Mouse (Mus musculus): Measurements from ENCODE around the gene Satb2. TPM values are rescaled to one million over a fixed set of nuclear protein-coding genes. Genes with fewer than 3 reads are reported as not detected.
A peak's percentile ranks its signal among the peaks of the same experiment; 100 is the strongest.

Gene Satb2
- polyA plus RNA-seq, 1 experiment from 2014 or later, result 1.6 TPM

GRCm38 (mm10) chr1:56983100-56983590, 4.7 kb upstream of the Satb2 start:
- H3K36me3 ChIP-seq (ENCODE audit: control insufficient read depth, insufficient read depth, low read length), result no peaks in the 10 kb centered on the region
- ATAC-seq, result no peak
- no peak overlapping the region for H3K9ac ChIP-seq (ENCODE audit: low read depth, low read length)
- H3K9me3 ChIP-seq (replicated peaks; ENCODE audit: control insufficient read depth, low read length, poor library complexity, severe bottlenecking), result no peaks in the 10 kb centered on the region
- no peak overlapping the region for H3K4me2 ChIP-seq (ENCODE audit: low read length)
- WGBS, result 2% methylated on average over 8 of the region's 8 CpGs
- no peak overlapping the region for H3K27ac ChIP-seq (ENCODE audit: low read length)
- H3K27me3 ChIP-seq (ENCODE audit: control insufficient read depth, insufficient read depth, low read depth, low read length), result peaks cover 65% of the 10 kb centered on the region
- no peak overlapping the region for H3K4me3 ChIP-seq (ENCODE audit: low read depth, low read length)
- H3K4me1 ChIP-seq (ENCODE audit: control insufficient read depth, insufficient read depth, low read length), result peaks cover 7% of the 10 kb centered on the region; the same call in 1 of the 2 replicates

GRCm38 (mm10) chr1:56982631-56983030, 4.2 kb upstream of the Satb2 start:
- H3K4me2 ChIP-seq (ENCODE audit: low read length), result no peak overlapping the region
- WGBS, result 3% methylated on average over 8 of the region's 8 CpGs

GRCm38 (mm10) chr1:56981947-56982555, 3.6 kb upstream of the Satb2 start:
- Histone ChIP-seq H3K9me3 (replicated peaks; ENCODE audit: control insufficient read depth, low read length, poor library complexity, severe bottlenecking) (no peaks in the 10 kb centered on the region), H3K4me3 (ENCODE audit: low read depth, low read length) (no peak overlapping the region), H3K27ac (ENCODE audit: low read length) (no peak overlapping the region), H3K4me1 (ENCODE audit: control insufficient read depth, insufficient read depth, low read length) (peaks cover 13% of the 10 kb centered on the region), H3K4me2 (ENCODE audit: low read length) (no peak overlapping the region), H3K27me3 (ENCODE audit: control insufficient read depth, insufficient read depth, low read depth, low read length) (peaks cover 65% of the 10 kb centered on the region), H3K9ac (ENCODE audit: low read depth, low read length) (no peak overlapping the region), H3K36me3 (ENCODE audit: control insufficient read depth, insufficient read depth, low read length) (no peaks in the 10 kb centered on the region)
- WGBS, result 3% methylated on average over 11 of the region's 11 CpGs
- ATAC-seq, result no peak

More at GRCm38 (mm10) chr1:56982631-56983030, 4.2 kb upstream of the Satb2 start:
- no peak overlapping the region for H3K4me3 ChIP-seq (ENCODE audit: low read depth, low read length)
- H3K36me3 ChIP-seq (ENCODE audit: control insufficient read depth, insufficient read depth, low read length), result no peaks in the 10 kb centered on the region
- peaks cover 67% of the 10 kb centered on the region for H3K27me3 ChIP-seq (ENCODE audit: control insufficient read depth, insufficient read depth, low read depth, low read length)
- peaks cover 7% of the 10 kb centered on the region; the same call in 1 of the 2 replicates for H3K4me1 ChIP-seq (ENCODE audit: control insufficient read depth, insufficient read depth, low read length)
- H3K9ac ChIP-seq (ENCODE audit: low read depth, low read length), result no peak overlapping the region
- no peak for ATAC-seq
- no peaks in the 10 kb centered on the region for H3K9me3 ChIP-seq (replicated peaks; ENCODE audit: control insufficient read depth, low read length, poor library complexity, severe bottlenecking)
- H3K27ac ChIP-seq (ENCODE audit: low read length), result no peak overlapping the region

- 7% methylated on average over 1 of the region's 1 CpGs for WGBS
- H3K36me3 ChIP-seq (ENCODE audit: control insufficient read depth, insufficient read depth, low read length), result no peaks in the 10 kb centered on the region
- peaks cover 16% of the 10 kb centered on the region for H3K4me1 ChIP-seq (ENCODE audit: control insufficient read depth, insufficient read depth, low read length)
- no peaks in the 10 kb centered on the region for H3K9me3 ChIP-seq (replicated peaks; ENCODE audit: control insufficient read depth, low read length, poor library complexity, severe bottlenecking)
- ATAC-seq, result no peak
- H3K9ac ChIP-seq (ENCODE audit: low read depth, low read length), result no peak overlapping the region
- H3K27ac ChIP-seq (ENCODE audit: low read length), result no peak overlapping the region
- peaks cover 61% of the 10 kb centered on the region for H3K27me3 ChIP-seq (ENCODE audit: control insufficient read depth, insufficient read depth, low read depth, low read length)
- no peak overlapping the region for H3K4me2 ChIP-seq (ENCODE audit: low read length)
- H3K4me3 ChIP-seq (ENCODE audit: low read depth, low read length), result no peak overlapping the region
Measured at GRCm38 (mm10) chr1:56981508-56981907, 3.1 kb upstream of the Satb2 start.

GRCm38 (mm10) chr1:56980631-56981275, 2.3 kb upstream of the Satb2 start:
- WGBS, result 2% methylated on average over 27 of the region's 27 CpGs
- ATAC-seq, result no peak
- Histone ChIP-seq H3K4me2 (ENCODE audit: low read length) (no peak overlapping the region), H3K4me1 (ENCODE audit: control insufficient read depth, insufficient read depth, low read length) (peaks cover 16% of the 10 kb centered on the region), H3K9me3 (replicated peaks; ENCODE audit: control insufficient read depth, low read length, poor library complexity, severe bottlenecking) (no peaks in the 10 kb centered on the region), H3K9ac (ENCODE audit: low read depth, low read length) (no peak overlapping the region), H3K4me3 (ENCODE audit: low read depth, low read length) (no peak overlapping the region), H3K36me3 (ENCODE audit: control insufficient read depth, insufficient read depth, low read length) (no peaks in the 10 kb centered on the region), H3K27me3 (ENCODE audit: control insufficient read depth, insufficient read depth, low read depth, low read length) (peaks cover 60% of the 10 kb centered on the region), H3K27ac (ENCODE audit: low read length) (no peak overlapping the region)

GRCm38 (mm10) chr1:56979531-56980395, 1.3 kb upstream of the Satb2 start:
- no peak for ATAC-seq
- WGBS, result 5% methylated on average over 7 of the region's 7 CpGs
- Histone ChIP-seq H3K27ac (ENCODE audit: low read length) (no peak overlapping the region), H3K27me3 (ENCODE audit: control insufficient read depth, insufficient read depth, low read depth, low read length) (peaks cover 56% of the 10 kb centered on the region), H3K36me3 (ENCODE audit: control insufficient read depth, insufficient read depth, low read length) (no peaks in the 10 kb centered on the region), H3K4me1 (ENCODE audit: control insufficient read depth, insufficient read depth, low read length) (peaks cover 16% of the 10 kb centered on the region), H3K9ac (ENCODE audit: low read depth, low read length) (no peak overlapping the region), H3K4me2 (ENCODE audit: low read length) (no peak overlapping the region), H3K9me3 (replicated peaks; ENCODE audit: control insufficient read depth, low read length, poor library complexity, severe bottlenecking) (no peaks in the 10 kb centered on the region), H3K4me3 (ENCODE audit: low read depth, low read length) (no peak overlapping the region)

- 1% methylated on average over 45 of the region's 45 CpGs for WGBS
- H3K27ac ChIP-seq (ENCODE audit: low read length), result no peak overlapping the region
Measured at GRCm38 (mm10) chr1:56977201-56978100, 999 bp downstream of the Satb2 start.

GRCm38 (mm10) chr1:56976825-56977104, 1.7 kb downstream of the Satb2 start:
- Histone ChIP-seq H3K4me1 (ENCODE audit: control insufficient read depth, insufficient read depth, low read length) (peaks cover 20% of the 10 kb centered on the region), H3K4me3 (ENCODE audit: low read depth, low read length) (peak overlapping the region; percentile 34), H3K9me3 (replicated peaks; ENCODE audit: control insufficient read depth, low read length, poor library complexity, severe bottlenecking) (no peaks in the 10 kb centered on the region), H3K27me3 (ENCODE audit: control insufficient read depth, insufficient read depth, low read depth, low read length) (peaks cover 35% of the 10 kb centered on the region), H3K36me3 (ENCODE audit: control insufficient read depth, insufficient read depth, low read length) (no peaks in the 10 kb centered on the region), H3K9ac (ENCODE audit: low read depth, low read length) (0 out of 2 replicates have a peak overlapping the region, but pooled peaks have one; percentile 14), H3K4me2 (ENCODE audit: low read length) (peak overlapping the region; percentile 55), H3K27ac (ENCODE audit: low read length) (no peak overlapping the region)
- 1% methylated on average over 11 of the region's 11 CpGs for WGBS
- ATAC-seq, result no peak

More at GRCm38 (mm10) chr1:56977201-56978100, 999 bp downstream of the Satb2 start:
- H3K9me3 ChIP-seq (replicated peaks; ENCODE audit: control insufficient read depth, low read length, poor library complexity, severe bottlenecking), result no peaks in the 10 kb centered on the region
- peaks cover 16% of the 10 kb centered on the region for H3K4me1 ChIP-seq (ENCODE audit: control insufficient read depth, insufficient read depth, low read length)
- peak overlapping the region; percentile 34 for H3K4me3 ChIP-seq (ENCODE audit: low read depth, low read length)
- peak overlapping the region; percentile 55 for H3K4me2 ChIP-seq (ENCODE audit: low read length)
- H3K36me3 ChIP-seq (ENCODE audit: control insufficient read depth, insufficient read depth, low read length), result no peaks in the 10 kb centered on the region
- peaks cover 42% of the 10 kb centered on the region for H3K27me3 ChIP-seq (ENCODE audit: control insufficient read depth, insufficient read depth, low read depth, low read length)
- ATAC-seq, result 0 out of 2 replicates have a peak, but pooled peaks have one; percentile 14
- H3K9ac ChIP-seq (ENCODE audit: low read depth, low read length), result 0 out of 2 replicates have a peak overlapping the region, but pooled peaks have one; percentile 14
